Mouse (Mus musculus) CD4-positive, CD25-positive, alpha-beta regulatory T cell, adult 4 months (primary cell): ENCODE measurements around the gene Slc22a17. TPM values are rescaled to one million over a fixed set of nuclear protein-coding genes. Genes with fewer than 3 reads are reported as not detected.

Experiments
- ATAC-seq: one replicate; pipeline ENCODE4 v1.8.0; 2017
- polyA plus RNA-seq, 2 experiments: library from polyadenylated mRNA; unstranded; fragments of 100-300 nt; shearing (Covaris generic); gene quantifications; one replicate each; pipeline ENCODE4 v1.2.1; 2017

Gene Slc22a17
- polyA plus RNA-seq, 2 experiments from 2014 or later: 0.71 to 1.1 TPM

DNA sequence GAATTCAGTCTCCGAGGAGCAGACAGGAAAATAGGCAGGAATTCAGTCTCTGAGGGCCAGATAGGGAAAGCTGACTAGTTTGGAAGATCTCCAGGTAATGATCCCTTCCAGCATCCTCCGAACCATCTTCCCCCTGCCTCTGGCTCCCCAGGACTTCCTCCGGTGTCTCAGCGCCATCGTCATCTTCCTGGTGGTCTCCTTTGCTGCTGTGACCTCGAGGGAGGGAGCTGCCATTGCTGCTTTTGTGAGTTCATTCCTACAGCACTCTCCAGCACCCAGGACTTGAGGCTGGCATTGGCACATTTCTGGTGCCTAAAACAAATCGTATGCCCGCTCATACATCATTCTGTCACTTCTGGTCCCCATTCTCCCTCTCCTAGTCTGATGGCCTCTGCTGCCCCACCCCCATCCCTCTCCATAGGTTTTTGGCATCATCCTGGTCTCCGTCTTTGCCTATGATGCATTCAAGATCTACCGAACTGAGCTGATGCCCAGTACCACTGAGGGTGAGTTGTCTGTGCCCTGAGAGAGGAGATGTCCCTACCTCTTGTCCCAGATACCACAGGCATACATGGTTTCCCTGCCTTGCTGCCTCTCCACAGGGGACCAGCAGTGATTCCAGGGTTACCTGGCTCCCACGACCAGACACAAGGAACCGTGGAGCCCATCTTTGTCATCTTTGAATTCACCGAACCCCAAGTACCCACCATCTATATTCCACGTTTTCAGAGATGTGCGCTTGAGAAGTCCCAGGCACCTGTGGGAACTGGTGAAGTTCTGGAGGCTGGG lies 25.7 kb upstream of the Slc22a17 start:
- ATAC-seq: no peak

GRCm38 (mm10) chr14:54937361-54938182 lies 24.6 kb upstream of the Slc22a17 start:
- no peak for ATAC-seq

DNA sequence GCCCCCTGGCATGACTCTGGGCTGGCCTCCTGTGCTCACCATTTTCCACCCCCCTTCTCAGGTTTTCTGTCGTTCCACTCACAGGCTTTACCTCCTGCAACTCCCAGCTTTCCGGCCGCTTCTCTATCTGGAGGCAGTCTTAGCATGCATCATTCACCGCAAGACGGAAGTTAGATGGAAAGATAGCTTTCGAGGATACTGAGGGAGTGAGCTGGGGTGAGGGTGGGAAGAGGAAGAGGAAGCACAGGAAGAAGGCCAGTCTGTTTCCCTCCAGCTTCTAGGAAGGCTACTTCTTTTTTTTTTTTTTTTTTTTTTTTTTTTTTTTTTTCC lies 23.9 kb upstream of the Slc22a17 start:
- no peak for ATAC-seq

DNA sequence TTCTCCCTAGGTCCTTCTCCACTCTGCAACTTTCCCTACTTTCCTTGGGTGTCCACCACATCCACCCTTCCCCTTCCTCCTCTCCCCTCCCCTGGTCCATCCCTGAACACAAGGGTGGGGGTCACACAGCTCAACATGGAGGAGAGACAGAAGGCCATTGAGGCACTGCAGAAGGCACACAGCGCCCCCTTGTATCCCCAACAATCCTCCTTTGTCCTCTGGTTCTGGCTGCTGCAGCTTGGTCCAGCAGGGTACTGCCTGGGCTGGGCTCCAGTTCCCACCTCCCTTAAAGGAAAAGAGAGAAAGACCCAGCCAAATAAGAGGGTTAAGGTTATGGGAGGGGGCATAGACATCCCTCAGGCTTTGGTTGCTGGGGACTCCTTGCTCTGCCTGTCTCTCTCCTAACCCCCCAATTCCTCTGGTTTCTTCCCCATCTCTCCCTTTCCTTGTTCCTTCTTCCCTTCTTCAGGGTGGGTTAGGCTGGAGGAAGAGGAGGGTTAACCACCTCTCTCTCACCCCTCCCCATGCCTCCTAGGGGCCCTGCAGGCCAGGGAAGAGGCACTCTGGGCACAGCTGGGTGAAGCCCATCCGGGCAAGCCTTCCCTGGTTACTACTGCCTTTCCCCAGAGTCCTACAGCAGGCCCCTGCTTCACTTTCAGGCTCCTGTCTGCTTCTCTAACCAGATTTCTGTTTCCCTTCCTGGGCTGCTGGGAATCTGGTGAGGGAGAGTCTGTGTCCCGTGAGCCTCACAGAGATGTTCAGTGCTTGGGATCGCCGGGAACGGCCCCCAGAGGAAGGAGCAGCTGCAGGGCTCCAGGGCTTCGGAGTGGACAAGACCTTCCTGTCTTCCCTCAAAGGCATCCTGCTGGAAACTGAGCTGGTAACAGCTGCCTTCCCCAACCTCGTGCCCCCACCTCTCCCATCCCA lies 23.2 kb upstream of the Slc22a17 start, which contains the start of gene Cmtm5:
Gene Cmtm5 (plus strand): TSS at position 358 of the 927 bp plus-strand sequence.
- no peak for ATAC-seq

- no peak for ATAC-seq
Measured at GRCm38 (mm10) chr14:54932645-54933150, 19.8 kb upstream of the Slc22a17 start, which contains the start of gene Il25. Gene Il25 (plus strand): TSS chr14:54932695.

DNA sequence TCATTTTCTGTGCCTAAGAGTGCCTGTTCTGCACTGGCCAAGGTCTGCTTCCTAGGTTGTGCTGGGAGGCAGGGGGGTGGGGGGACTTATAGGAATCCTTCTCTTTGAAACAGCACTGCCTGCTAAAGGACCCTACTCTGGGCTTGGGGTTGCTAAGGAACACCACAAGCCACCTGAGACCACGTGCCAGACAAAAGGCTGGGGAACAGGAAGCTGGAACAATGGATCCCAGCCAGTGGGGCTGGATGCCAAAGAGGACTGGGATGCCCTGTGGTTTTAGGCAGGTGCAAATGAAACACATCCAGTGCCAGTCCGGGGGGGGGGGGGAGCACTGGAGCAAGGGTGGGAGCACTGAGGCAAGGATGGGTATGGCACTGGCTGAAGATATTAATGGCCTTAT lies 17.5 kb upstream of the Slc22a17 start:
- ATAC-seq: no peak

DNA sequence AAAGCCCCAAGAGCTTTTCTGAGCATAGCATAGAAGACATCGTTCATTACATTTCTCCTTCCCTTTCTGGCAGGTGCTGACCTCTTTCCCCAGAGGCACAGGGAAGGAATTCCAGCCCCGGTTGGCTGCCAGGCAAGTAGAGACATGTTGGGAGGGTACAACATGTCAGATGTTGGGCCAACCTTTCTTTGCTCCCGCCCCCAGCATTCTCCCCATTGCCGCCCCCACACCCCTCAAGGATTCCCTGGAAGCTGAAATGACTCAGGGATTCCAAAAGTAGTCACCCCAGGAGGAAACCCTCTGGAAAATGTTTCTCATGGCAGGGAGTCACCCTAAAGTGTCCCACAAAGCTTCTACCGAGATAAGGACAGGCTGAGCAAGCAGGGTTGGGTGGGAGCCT lies 16.9 kb upstream of the Slc22a17 start:
- no peak for ATAC-seq

- no peak for ATAC-seq
Measured at GRCm38 (mm10) chr14:54927296-54927695, 14.4 kb upstream of the Slc22a17 start.

- no peak for ATAC-seq
Measured at GRCm38 (mm10) chr14:54926401-54927158, 13.6 kb upstream of the Slc22a17 start.

DNA sequence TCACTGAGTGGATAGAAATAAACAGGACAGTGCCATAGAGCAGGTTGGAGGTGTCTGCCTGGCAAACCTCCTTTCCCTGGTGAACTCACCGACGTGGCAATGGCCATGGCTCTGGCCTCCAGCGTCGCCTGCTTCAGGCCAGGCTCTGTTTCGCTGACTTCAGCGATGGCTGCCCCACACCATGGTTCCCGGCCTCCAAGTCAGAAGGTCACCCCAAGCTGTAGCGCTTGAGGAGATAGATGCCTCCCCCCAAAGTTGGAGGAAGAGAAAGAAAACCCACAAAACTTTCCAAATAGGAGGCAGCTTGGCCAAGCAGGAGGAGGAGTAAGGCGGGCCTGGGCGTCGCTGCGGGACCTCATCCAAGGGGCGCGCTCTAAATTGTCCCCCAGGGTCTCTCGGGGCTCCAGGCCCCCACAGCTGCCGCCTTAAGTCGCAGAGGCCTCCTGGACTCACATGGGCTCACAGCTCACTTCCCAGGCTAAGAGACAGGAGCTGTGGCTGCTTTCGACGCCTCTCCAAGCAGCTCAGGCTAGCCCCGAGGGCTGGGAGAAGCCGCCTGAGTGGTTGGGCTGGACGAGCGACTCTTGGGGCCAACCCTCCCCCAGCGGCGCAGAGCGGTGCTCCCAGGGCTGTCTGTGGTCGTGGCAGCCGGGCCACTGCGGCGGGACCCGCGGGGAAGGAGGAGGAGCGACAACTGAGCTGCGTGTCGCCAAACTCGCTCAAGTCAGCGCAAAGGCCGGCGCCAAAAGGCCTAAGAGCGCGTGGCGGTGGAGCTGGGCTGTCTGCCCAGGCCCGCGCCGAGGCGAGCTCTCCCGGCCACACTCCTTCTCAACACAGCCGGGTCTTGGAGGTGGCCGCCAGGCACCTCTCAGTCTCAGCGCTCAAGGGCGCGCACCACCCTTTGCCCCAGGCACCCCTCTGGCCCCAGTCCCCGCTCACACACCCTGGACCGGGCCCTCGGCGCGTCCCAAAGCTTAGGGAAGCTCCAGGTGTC lies 12.7 kb upstream of the Slc22a17 start, which contains the start of gene Efs:
Gene Efs (minus strand): TSS at position 778 of the 994 bp plus-strand sequence.
- no peak for ATAC-seq

- no peak for ATAC-seq
Measured at GRCm38 (mm10) chr14:54924641-54925348, 11.9 kb upstream of the Slc22a17 start.

DNA sequence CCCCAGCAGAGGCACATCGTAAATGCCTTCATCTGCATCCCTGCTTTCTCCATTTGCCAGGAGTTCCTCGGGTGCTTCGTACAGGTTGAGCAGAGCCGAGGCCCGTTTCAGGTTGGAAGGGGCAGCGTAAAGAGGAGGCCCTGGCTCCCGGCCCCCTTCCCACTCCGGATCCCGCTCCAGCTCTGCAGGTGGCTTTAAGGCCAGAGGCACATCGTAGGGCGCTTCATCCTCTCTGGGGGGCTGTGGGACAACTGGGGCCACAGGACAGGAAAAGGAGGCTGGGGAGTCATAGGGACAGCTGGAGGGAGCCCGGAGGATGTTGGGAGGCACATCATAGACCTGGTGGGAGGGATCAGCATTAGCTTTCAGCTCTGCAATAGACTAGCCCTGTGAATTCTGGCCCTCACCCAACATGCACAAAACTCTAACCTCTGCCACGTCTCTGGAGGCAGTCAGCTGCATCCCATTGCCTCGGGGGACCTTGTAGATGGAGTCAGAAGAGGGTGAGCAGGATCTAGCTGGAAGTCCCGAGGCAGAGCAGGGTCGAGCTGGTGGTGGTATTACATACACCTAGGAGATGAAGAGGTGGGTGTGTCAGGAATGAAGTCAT lies 7.2 kb upstream of the Slc22a17 start:
- ATAC-seq: no peak

GRCm38 (mm10) chr14:54913343-54913742 lies 411 bp upstream of the Slc22a17 start:
- ATAC-seq: peak; percentile 14

GRCm38 (mm10) chr14:54912109-54912850 lies 652 bp downstream of the Slc22a17 start:
- no peak for ATAC-seq

GRCm38 (mm10) chr14:54908682-54909081 lies 4.2 kb downstream of the Slc22a17 start:
- no peak for ATAC-seq

DNA sequence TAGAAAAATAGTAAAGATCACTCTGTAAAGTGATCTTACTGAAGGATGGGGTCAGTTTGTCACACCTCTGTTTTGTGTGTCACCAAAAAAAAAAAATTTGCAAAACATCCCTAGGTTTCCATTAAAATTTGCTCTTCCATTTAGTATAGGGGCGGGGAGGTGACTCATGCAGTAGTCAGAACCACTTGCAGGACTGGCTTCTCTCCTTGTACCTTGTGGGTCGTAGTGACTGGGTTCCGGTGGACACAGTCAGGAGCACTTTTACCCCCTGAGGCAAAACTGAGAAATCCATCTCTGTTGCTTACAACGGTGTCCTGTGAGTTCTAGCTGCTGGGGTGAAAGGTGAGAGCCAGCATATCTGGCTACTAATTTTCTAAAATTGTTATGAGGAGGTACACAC lies 9.3 kb downstream of the Slc22a17 start:
- no peak for ATAC-seq

- ATAC-seq: peak; percentile 85
Measured at GRCm38 (mm10) chr14:54900383-54900782, 12.5 kb downstream of the Slc22a17 start.

DNA sequence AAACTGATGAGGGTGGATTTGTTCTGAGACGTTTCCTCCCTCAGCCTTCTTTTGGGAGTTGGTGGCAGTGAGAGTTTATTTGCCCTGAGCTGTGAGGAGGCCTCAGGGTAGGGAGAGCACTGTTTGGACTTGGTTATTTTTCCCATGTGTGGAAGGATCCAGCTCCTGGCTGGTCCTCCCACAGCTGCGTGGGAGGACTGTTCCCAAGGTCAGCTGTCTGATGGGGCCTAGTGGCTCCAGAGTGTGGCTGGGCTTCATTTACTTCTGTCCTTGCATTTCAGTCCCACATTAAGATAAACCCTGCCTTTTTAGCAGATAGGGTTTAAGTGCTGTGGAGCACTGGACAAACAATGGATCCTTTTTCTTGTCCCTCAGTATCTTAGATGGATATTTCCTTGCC lies 15.5 kb downstream of the Slc22a17 start:
- no peak for ATAC-seq
